Mouse (Mus musculus) heart, embryonic 12.5 days (tissue): ENCODE results near the gene Olfr785. TPM values are rescaled to one million over a fixed set of nuclear protein-coding genes. Genes with fewer than 3 reads are reported as not detected.
"Not testable (repeated sequence)": the region's sequence is repeated elsewhere in the genome, so short reads cannot be mapped to it uniquely, and the experiment has no call there.

ENCODE experiments used
- ATAC-seq: fragments of 200-750 bp; cut with Nextera tagmentation; 2 replicates; pipeline ENCODE4 v1.8.0; 2017; ENCODE audit warnings: moderate TSS enrichment, moderate library complexity; ENCODE audit not compliant: insufficient number of reproducible peaks, low FRiP score
- H3K27ac ChIP-seq: fragments of 300-500 bp; sonication (generic); 2 replicates; pipeline ENCODE4 v1.5.1; 2016; ENCODE audit warnings: mild to moderate bottlenecking, moderate library complexity; ENCODE audit not compliant: poor library complexity, severe bottlenecking
- H3K27me3 ChIP-seq: fragments of 300-500 bp; sonication (generic); replicated peaks from 2 replicates; pipeline ENCODE4 v1.6.1; 2016; ENCODE audit warnings: mild to moderate bottlenecking, moderate library complexity
- H3K36me3 ChIP-seq: fragments of 300-500 bp; sonication (generic); 2 replicates; pipeline ENCODE4 v1.6.1; 2016; ENCODE audit warnings: mild to moderate bottlenecking, moderate library complexity
- H3K4me1 ChIP-seq: fragments of 300-500 bp; sonication (generic); replicated peaks from 2 replicates; pipeline ENCODE4 v1.6.1; 2016; ENCODE audit warnings: mild to moderate bottlenecking
- H3K4me2 ChIP-seq: fragments of 300-500 bp; sonication (generic); 2 replicates; pipeline ENCODE4 v1.6.1; 2016; ENCODE audit warnings: mild to moderate bottlenecking, moderate library complexity
- H3K4me3 ChIP-seq: fragments of 300-500 bp; sonication (generic); 2 replicates; pipeline ENCODE4 v1.5.1; 2016; ENCODE audit warnings: mild to moderate bottlenecking
- H3K9ac ChIP-seq: fragments of 300-500 bp; sonication (generic); 2 replicates; pipeline ENCODE4 v1.6.1; 2016; ENCODE audit warnings: mild to moderate bottlenecking, moderate library complexity
- H3K9me3 ChIP-seq: fragments of 300-500 bp; sonication (generic); replicated peaks from 2 replicates; pipeline ENCODE4 v1.6.1; 2016; ENCODE audit warnings: mild to moderate bottlenecking, moderate library complexity
- WGBS: fragments of 180-500 bp; shearing (Covaris S2); methylation state at CpG from one replicate; pipeline ENCODE4 v1.1.7; 2016; 5-methylcytosine and 5-hydroxymethylcytosine counted together
- polyA plus RNA-seq: library from polyadenylated mRNA; unstranded; fragments of >200 nt; fragmentation: Nextera tagmentation; extraction: Ambion mirVana; gene quantifications from 2 replicates; pipeline ENCODE4 v1.2.1, GENCODE M21; 2016

Gene Olfr785
- polyA plus RNA-seq, result not detected in 2 replicates

DNA sequence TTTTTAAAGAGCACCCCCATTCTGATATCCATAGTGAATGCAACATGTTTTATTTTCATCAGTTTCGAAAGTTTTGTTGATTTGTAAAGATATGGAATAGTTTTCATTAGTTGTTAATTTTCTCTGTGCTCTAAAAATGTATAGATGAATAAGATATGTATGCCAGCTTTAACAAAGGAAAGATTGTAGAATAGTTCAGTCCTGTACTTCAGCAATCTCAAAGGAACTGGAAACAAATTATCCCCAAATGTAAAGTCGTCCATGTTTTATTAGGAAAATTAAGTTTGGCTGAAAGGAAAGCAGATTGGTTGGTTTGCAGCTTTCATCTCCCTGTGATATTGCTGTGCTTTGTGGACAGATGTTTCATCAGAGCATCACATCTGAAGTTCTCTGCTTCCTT is at the start of gene Olfr785:
TSS of gene Olfr785 (plus strand) at position 301 of the 400 bp plus-strand sequence.
- H3K4me3 ChIP-seq, result no peak within 1 kb of the TSS
- no peak within 1 kb of the TSS for H3K4me2 ChIP-seq
- no peaks in the 10 kb centered on the region for H3K36me3 ChIP-seq
- H3K4me1 ChIP-seq, result no peaks in the 10 kb centered on the region
- ATAC-seq, result no peak
- H3K9ac ChIP-seq, result no peak within 1 kb of the TSS
- H3K27ac ChIP-seq, result no peak within 1 kb of the TSS
- H3K27me3 ChIP-seq, result no peaks in the 10 kb centered on the region
- whole genome bisulfite sequencing, result 55% methylated on average over 2 of the region's 2 CpGs
- H3K9me3 ChIP-seq, result peaks cover 6% of the 10 kb centered on the region

DNA sequence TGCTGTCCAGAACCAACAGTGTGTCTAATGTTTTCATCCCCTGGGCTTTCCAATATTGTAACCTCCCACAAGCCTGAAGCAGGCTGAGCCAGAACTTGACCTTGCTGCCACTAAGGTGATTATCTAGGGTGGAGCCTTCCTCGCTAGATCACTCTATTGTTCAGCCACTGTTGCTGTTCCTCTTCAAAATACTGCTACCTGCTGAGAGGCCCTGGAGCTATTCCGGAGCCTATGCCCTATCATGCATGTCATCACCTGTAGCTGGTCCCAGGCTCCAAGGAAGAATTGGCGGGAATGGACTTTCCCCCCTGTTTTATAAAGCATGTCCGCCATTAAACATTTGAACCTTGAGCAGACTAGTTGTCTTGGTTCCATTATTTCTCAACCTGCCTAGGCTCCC is 48.7 kb upstream of the Olfr785 start:
- not testable (repeated sequence) for H3K4me3 ChIP-seq, H3K27ac ChIP-seq, ATAC-seq, H3K27me3 ChIP-seq, H3K4me2 ChIP-seq, H3K36me3 ChIP-seq, H3K4me1 ChIP-seq, H3K9ac ChIP-seq
- WGBS, result 78% methylated on average over 4 of the region's 4 CpGs
- H3K9me3 ChIP-seq, result peaks cover 22% of the 10 kb centered on the region

DNA sequence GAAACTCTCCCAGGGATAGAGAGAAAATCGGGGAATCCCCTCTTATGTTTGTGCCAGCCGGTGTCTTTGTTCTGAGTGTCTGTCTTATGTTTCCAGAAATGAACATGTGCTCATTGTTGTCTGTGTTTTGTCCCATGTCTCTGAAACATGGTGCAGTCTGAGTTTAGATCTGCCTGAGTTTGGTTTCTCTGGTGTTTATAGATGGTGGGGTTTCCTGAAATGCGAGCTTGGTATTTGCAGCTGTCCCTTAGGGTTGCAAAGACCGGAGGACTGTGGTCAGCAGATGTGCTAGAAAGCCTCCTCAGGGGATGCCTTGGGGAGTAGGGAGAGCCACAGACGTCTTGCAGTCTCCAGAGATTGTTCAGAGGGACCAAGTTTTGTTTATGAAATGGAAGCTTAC is 47.9 kb upstream of the Olfr785 start:
- Histone ChIP-seq H3K9me3 (peaks cover 26% of the 10 kb centered on the region), H3K27ac (no peak overlapping the region), H3K4me1 (no peaks in the 10 kb centered on the region), H3K27me3 (no peaks in the 10 kb centered on the region), H3K4me3 (no peak overlapping the region), H3K9ac (no peak overlapping the region), H3K36me3 (no peaks in the 10 kb centered on the region), H3K4me2 (no peak overlapping the region)
- WGBS, result 68% methylated on average over 5 of the region's 5 CpGs
- no peak for ATAC-seq

DNA sequence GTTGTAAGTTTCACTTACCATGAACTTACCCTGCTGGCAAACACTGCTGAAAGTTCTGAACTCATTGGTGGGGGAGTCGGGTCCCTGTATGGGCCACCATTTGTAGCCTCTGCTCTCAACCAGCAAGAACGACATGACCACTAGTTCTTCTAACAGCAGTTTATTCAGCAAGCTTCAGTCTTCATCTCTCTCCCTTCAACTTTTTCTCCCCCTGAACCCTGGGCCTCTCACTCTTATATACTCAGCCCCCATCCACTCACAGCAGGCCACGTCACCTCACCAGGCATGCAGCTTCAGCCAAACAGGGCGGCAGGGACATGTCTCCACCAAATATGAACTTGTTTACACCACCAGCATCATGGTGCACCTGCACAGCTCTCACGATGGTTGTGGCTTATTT is 31.2 kb upstream of the Olfr785 start:
- H3K4me1 ChIP-seq, H3K36me3 ChIP-seq, H3K4me2 ChIP-seq, H3K9ac ChIP-seq, H3K9me3 ChIP-seq, H3K27ac ChIP-seq, H3K4me3 ChIP-seq, ATAC-seq, H3K27me3 ChIP-seq: not testable (repeated sequence)
- WGBS, result 87% methylated on average over 5 of the region's 5 CpGs

DNA sequence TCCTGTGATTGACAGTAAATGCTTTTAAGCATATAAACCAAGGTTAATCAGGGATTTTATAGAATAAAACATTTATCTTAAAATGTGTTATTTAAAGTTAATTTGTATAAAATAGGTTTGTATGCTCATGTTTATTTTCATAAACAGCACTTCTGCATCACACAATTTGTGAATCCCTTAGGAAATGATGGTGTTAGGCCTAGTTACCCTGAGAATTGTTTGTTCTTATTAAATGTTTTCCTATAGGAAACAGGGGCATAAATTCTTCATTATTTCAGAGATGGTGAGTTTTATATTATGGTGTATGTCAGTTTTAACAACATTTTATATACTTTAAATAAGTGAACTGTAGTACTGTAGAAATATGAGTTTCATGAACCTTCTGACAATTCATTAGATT is 21.4 kb upstream of the Olfr785 start, which contains the start of gene Olfr784:
TSS of gene Olfr784 (plus strand) at position 301 of the 400 bp plus-strand sequence.
- Histone ChIP-seq H3K9me3 (peaks cover 4% of the 10 kb centered on the region; the same call in 1 of the 2 replicates), H3K27ac (no peak within 1 kb of the TSS), H3K4me3 (no peak within 1 kb of the TSS), H3K4me2 (no peak within 1 kb of the TSS), H3K4me1 (no peaks in the 10 kb centered on the region), H3K9ac (no peak within 1 kb of the TSS), H3K27me3 (no peaks in the 10 kb centered on the region), H3K36me3 (no peaks in the 10 kb centered on the region)
- no peak for ATAC-seq

DNA sequence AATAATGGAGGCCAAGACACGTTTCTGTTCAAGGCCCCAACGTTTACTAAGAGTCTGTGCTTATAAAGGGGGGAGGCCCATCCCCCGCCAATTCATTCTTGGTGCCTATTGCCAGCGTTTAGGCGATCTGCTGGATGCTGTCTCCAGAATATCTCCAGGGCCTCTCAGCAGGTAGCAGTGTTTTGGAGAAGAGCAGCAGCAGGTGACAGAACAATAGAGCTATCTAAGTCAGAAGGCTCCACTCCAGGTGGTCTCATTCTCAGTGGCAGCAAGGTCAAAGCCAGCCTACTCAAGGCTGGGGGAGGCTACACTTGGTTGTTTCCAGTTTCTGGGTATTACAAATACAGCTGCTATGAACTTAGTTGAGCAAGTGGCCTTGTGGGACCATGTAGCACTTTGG is 4.3 kb upstream of the Olfr785 start:
- Histone ChIP-seq H3K9ac (no peak overlapping the region), H3K4me1 (no peaks in the 10 kb centered on the region), H3K9me3 (peaks cover 14% of the 10 kb centered on the region), H3K4me2 (no peak overlapping the region), H3K36me3 (no peaks in the 10 kb centered on the region), H3K4me3 (no peak overlapping the region), H3K27ac (no peak overlapping the region), H3K27me3 (no peaks in the 10 kb centered on the region)
- 41% methylated on average over 5 of the region's 5 CpGs for WGBS
- ATAC-seq, result no peak

DNA sequence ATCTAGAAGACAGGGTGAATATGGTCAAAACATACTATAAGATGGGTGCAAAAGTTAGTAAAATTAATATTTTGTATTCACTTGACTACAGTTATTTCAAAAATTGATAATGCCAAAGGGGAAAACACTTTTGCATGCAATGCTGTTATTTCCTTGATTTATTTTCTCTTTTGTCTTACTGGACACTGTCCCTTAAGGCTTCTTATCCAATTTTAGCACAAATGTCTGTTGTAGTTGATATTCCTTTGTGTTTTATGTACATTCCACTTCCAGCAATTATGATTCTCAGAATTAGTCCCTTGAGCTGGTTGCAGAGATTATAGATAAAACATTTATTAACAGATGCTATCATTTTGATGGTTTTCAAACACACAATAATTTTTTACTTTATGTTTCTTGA is 21.8 kb downstream of the Olfr785 start, which contains the start of gene Olfr786:
TSS of gene Olfr786 (plus strand) at position 301 of the 400 bp plus-strand sequence.
- Histone ChIP-seq H3K9me3 (no peaks in the 10 kb centered on the region; the same call in 1 of the 2 replicates), H3K27me3 (no peaks in the 10 kb centered on the region), H3K4me3 (no peak within 1 kb of the TSS), H3K36me3 (no peaks in the 10 kb centered on the region), H3K27ac (no peak within 1 kb of the TSS), H3K4me2 (no peak within 1 kb of the TSS), H3K4me1 (no peaks in the 10 kb centered on the region), H3K9ac (no peak within 1 kb of the TSS)
- no peak for ATAC-seq

Other genes with a start within 250 kb of the Olfr785 start
- gene Olfr771, start 240.7 kb upstream of the Olfr785 start, polyA plus RNA-seq, result not detected in 2 replicates
- gene Olfr772, start 227.5 kb upstream of the Olfr785 start, polyA plus RNA-seq, result not detected in 2 replicates
- gene Olfr773, start 218.0 kb upstream of the Olfr785 start, polyA plus RNA-seq, result not detected in 2 replicates
- not detected in 2 replicates for gene Olfr774, start 169.2 kb upstream of the Olfr785 start, polyA plus RNA-seq
- gene Olfr775, start 157.0 kb upstream of the Olfr785 start, polyA plus RNA-seq, result not detected in 2 replicates
- gene Olfr776, start 146.3 kb upstream of the Olfr785 start, polyA plus RNA-seq, result not detected in 2 replicates
- not detected in 2 replicates for gene Olfr777, start 133.9 kb upstream of the Olfr785 start, polyA plus RNA-seq
- gene Olfr780, start 87.3 kb upstream of the Olfr785 start, polyA plus RNA-seq, result not detected in 2 replicates
- not detected in 2 replicates for gene Olfr781, start 76.6 kb upstream of the Olfr785 start, polyA plus RNA-seq
- not detected in 2 replicates for gene Olfr782, start 56.6 kb upstream of the Olfr785 start, polyA plus RNA-seq
- 0.05 TPM in 1 of 2 replicates, not detected in the other for gene Olfr784, start 21.3 kb upstream of the Olfr785 start, polyA plus RNA-seq
- gene Olfr786, start 21.9 kb downstream of the Olfr785 start, polyA plus RNA-seq, result not detected in 2 replicates
- not detected in 2 replicates for gene Olfr787, start 56.4 kb downstream of the Olfr785 start, polyA plus RNA-seq
- gene Olfr788, start 65.6 kb downstream of the Olfr785 start, polyA plus RNA-seq, result not detected in 2 replicates
- not detected in 2 replicates for gene Olfr789, start 79.3 kb downstream of the Olfr785 start, polyA plus RNA-seq
- not detected in 2 replicates for gene Olfr790, start 93.1 kb downstream of the Olfr785 start, polyA plus RNA-seq
- not detected in 2 replicates for gene Olfr791, start 116.4 kb downstream of the Olfr785 start, polyA plus RNA-seq
- not detected in 2 replicates for gene Olfr792, start 133.7 kb downstream of the Olfr785 start, polyA plus RNA-seq
- gene Olfr794, start 162.2 kb downstream of the Olfr785 start, polyA plus RNA-seq, result not detected in 2 replicates
- gene Olfr796, start 207.1 kb downstream of the Olfr785 start, polyA plus RNA-seq, result not detected in 2 replicates
- gene Olfr798, start 222.5 kb downstream of the Olfr785 start, polyA plus RNA-seq, result not detected in 2 replicates
- gene Olfr799, start 232.1 kb downstream of the Olfr785 start, polyA plus RNA-seq, result not detected in 2 replicates